Comparison of ENCODE assay signal across 27 mouse cellular contexts in the genomic region with DNA sequence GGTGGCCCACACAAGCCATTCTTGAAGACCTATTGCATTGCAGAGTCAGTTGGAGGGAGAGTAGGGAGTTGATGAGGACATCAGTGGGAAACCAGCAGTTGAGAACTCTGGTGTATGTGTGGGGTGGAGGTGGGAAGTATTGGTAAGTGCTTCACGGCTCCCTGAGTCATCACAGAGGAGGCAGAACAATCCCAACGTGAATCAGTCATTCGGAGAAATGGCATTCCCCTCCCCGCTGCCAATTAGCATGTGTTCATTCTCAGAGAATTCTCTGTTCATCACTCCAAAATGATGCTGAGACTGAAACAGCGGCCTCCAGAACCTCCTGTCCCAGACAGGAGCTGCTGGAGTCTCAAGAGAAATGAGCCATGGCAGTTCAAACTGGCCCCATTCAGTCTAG. TPM values are rescaled to one million over a fixed set of nuclear protein-coding genes. Genes with fewer than 3 reads are reported as not detected.
DNase-seq lines count a peak whose midpoint lies in the region; TF ChIP-seq lines count a peak whose summit lies in the region.
"Had no signal": no experiment of that assay in that cellular context is flagged by ENCODE, and none has a peak within 500 bp of the region (broad histone marks: within the 10 kb centered on the region; RNA-seq: fewer than 3 reads in every experiment).

No protein-coding gene starts in this region.

- peak; percentile 37 to 55 for DNase-seq in left cerebral cortex, adult 2 months (ENCODE audit: extremely low spot score in 1 of 2, low spot score in 2 of 2)
- DNase-seq in left cerebral cortex, adult 11 months (ENCODE audit: low spot score) = no peak
- peak; percentile 16 for DNase-seq in NIH3T3 (ENCODE audit: low read depth)
- DNase-seq in frontal cortex, postnatal 36 days (ENCODE audit: low spot score in 2 of 2) = peak; percentile 62 to 64
- peak; percentile 36 to 44 for DNase-seq in left cerebral cortex, postnatal 36 days (ENCODE audit: low spot score in 2 of 2)
- DNase-seq in heart, embryonic 10.5 days (ENCODE audit: low spot score) = no peak
- DNase-seq in lung, postnatal 36 days = no peak
- DNase-seq: adrenal gland, adult 8-10 months; cerebellum, adult 9-11 months; gastrocnemius, postnatal 14 days; heart, adult 2 months; heart, postnatal 4 days; kidney, postnatal 36 days; lung, adult 2 months; thymus, adult 18-20 months had no signal

- peaks cover 24% of the 10 kb centered on the region for H3K4me1 ChIP-seq in heart, embryonic 10.5 days

- no peaks in the 10 kb centered on the region for H3K36me3 ChIP-seq in heart, embryonic 10.5 days
- H3K36me3 ChIP-seq: embryonic facial prominence, embryonic 13.5 days; heart, embryonic 15.5 days; hindbrain, embryonic 15.5 days; intestine, embryonic 15.5 days; limb, embryonic 12.5 days; liver, embryonic 12.5 days; neural tube, embryonic 15.5 days had no signal

- no peaks in the 10 kb centered on the region for H3K9me3 ChIP-seq in heart, embryonic 10.5 days
- H3K9me3 ChIP-seq: embryonic facial prominence, embryonic 13.5 days; heart, embryonic 15.5 days; hindbrain, embryonic 15.5 days; intestine, embryonic 15.5 days; limb, embryonic 12.5 days; liver, embryonic 12.5 days; neural tube, embryonic 15.5 days had no signal

- 73% methylated on average over 5 of the region's 5 CpGs for WGBS in heart, embryonic 10.5 days

- H3K4me3 ChIP-seq in left cerebral cortex, adult 2 months = no peak overlapping the region
- H3K4me3 ChIP-seq in heart, embryonic 10.5 days = no peak overlapping the region
- H3K4me3 ChIP-seq: embryonic facial prominence, embryonic 13.5 days; heart, adult 2 months; heart, embryonic 15.5 days; hindbrain, embryonic 15.5 days; intestine, embryonic 15.5 days; limb, embryonic 12.5 days; liver, embryonic 12.5 days; neural tube, embryonic 15.5 days had no signal

- no peak for TF ChIP-seq CTCF in left cerebral cortex, adult 2 months (IDR thresholded peaks at IDR 0.05)

- H3K27ac ChIP-seq in left cerebral cortex, adult 2 months = no peak overlapping the region; the same call in 1 of the 2 replicates
- H3K27ac ChIP-seq in heart, embryonic 10.5 days = no peak overlapping the region
- H3K27ac ChIP-seq: embryonic facial prominence, embryonic 13.5 days; heart, adult 2 months; heart, embryonic 15.5 days; hindbrain, embryonic 15.5 days; intestine, embryonic 15.5 days; limb, embryonic 12.5 days; liver, embryonic 12.5 days; neural tube, embryonic 15.5 days had no signal

- intact Hi-C loops in left cerebral cortex, adult 2 months (cut with DNase I) = no loop called here
- intact Hi-C loops in left cerebral cortex, postnatal 36 days (cut with DNase I) = no loop called here

- peaks cover 42% of the 10 kb centered on the region; the same call in 1 of the 2 replicates for H3K27me3 ChIP-seq in heart, embryonic 10.5 days (ENCODE audit: insufficient read depth, poor library complexity, severe bottlenecking)
- H3K27me3 ChIP-seq: embryonic facial prominence, embryonic 13.5 days; hindbrain, embryonic 15.5 days; intestine, embryonic 15.5 days; neural tube, embryonic 15.5 days had no signal

RNA-seq across cellular contexts. Expression of gene Drd5, which starts 45.2 kb away (rescaled TPM):
- 1 to 10 TPM; 1.4 to 2.0 TPM for total RNA-seq in left cerebral cortex, adult 2 months (2021)
- total RNA-seq in left cerebral cortex, postnatal 36 days (2021) = 1 to 10 TPM; 2.2 to 2.6 TPM
- polyA plus RNA-seq in heart, embryonic 10.5 days (2016; fragmentation: Nextera tagmentation; extraction: Ambion mirVana) = not detected in 2 replicates
- total RNA-seq: adrenal gland, adult 8-10 months; gastrocnemius, postnatal 14 days; heart, adult 2 months; heart, postnatal 4 days; megakaryocyte-erythroid progenitor cell, adult 5-6 weeks had no signal
- polyA plus RNA-seq: C2C12; heart, adult 2 months; heart, embryonic 15.5 days; intestine, embryonic 15.5 days; kidney, embryonic 14.5 days; limb, embryonic 12.5 days; liver, embryonic 12.5 days; lung, adult 2 months; stomach, embryonic 14.5 days; urinary bladder, adult 2 months had no signal

Comparison
In these comparisons a context has a peak if more than half of its experiments do, and no peak if none do; other contexts are left out.
1. DNase-seq: peak in left cerebral cortex, adult 2 months (2 of 2), NIH3T3 (single experiment), frontal cortex, postnatal 36 days (2 of 2) and left cerebral cortex, postnatal 36 days (2 of 2); none in left cerebral cortex, adult 11 months (single experiment), heart, embryonic 10.5 days (single experiment) and lung, postnatal 36 days (single experiment).